Mouse (Mus musculus): ENCODE data around the gene Appl2.

Gene Appl2

DNA sequence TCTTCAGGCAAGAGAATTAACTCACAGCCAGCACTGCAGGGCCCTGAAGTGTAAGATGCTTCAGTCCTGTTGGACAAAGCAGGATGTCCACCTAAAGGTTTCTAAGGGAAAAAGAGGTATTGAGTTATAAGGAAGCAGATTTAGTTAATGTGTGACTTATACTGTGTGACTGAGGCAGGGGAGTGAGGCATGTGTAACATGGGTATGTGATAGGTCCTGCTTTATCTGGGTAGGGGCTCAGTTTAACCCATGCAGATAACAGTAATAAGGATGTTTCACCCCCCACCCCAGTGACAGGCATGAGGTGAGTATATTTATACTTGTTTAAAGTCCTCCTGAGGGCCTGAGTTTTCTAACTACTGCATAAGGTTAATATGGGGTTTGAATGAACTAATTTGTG, 85.5 kb downstream of the Appl2 start:
- DNase-seq, result no peak

Measured in kidney, adult 9 months (tissue).